Mouse (Mus musculus) G1E (cell line): ENCODE results near the gene Wdr25. TPM values are rescaled to one million over a fixed set of nuclear protein-coding genes. Genes with fewer than 3 reads are reported as not detected.

ENCODE experiments used
- ATAC-seq: 2 replicates; pipeline ENCODE4 v1.8.0; 2016; ENCODE audit warnings: mild to moderate bottlenecking; ENCODE audit not compliant: insufficient number of reproducible peaks, poor library complexity, low FRiP score, severe bottlenecking; ENCODE audit errors: extremely low read depth
- DNase-seq: peaks from one replicate; pipeline ENCODE4 v3.0.0; 2012; ENCODE audit warnings: low spot score
- H3K27me3 ChIP-seq: 2 replicates; pipeline ENCODE4 v1.6.1; 2012; ENCODE audit warnings: mild to moderate bottlenecking, low read length, inconsistent platforms; ENCODE audit not compliant: insufficient read depth
- H3K36me3 ChIP-seq: replicated peaks from 2 replicates; pipeline ENCODE3; 2012; ENCODE audit warnings: mild to moderate bottlenecking, inconsistent platforms
- H3K4me1 ChIP-seq: 2 replicates; pipeline ENCODE4 v1.6.1; 2012; ENCODE audit warnings: low read depth, low read length, inconsistent platforms, mixed read lengths; ENCODE audit not compliant: insufficient read depth
- H3K4me3 ChIP-seq: 2 replicates; pipeline ENCODE4 v1.5.1; 2012; ENCODE audit warnings: low read depth, mild to moderate bottlenecking, inconsistent platforms, low read length, moderate library complexity, mixed read lengths
- H3K9me3 ChIP-seq: replicated peaks from 2 replicates; pipeline ENCODE4 v1.6.1; 2012; ENCODE audit warnings: inconsistent platforms
- CTCF ChIP-seq: IDR thresholded peaks from 2 replicates; pipeline ENCODE4 v1.5.1; 2012; ENCODE audit warnings: low read depth, low read length, inconsistent platforms, mixed read lengths
- GATA1 ChIP-seq: IDR thresholded peaks from 2 replicates; pipeline ENCODE4 v1.6.1; 2012; ENCODE audit warnings: borderline replicate concordance, low read length, inconsistent platforms, mixed read lengths
- GATA2 ChIP-seq: IDR thresholded peaks from 2 replicates; pipeline ENCODE4 v1.6.1; 2012; ENCODE audit warnings: low read depth, low read length, inconsistent platforms, borderline replicate concordance
- POLR2AphosphoS5 ChIP-seq: IDR thresholded peaks from 2 replicates; pipeline ENCODE4 v1.6.1; 2012; ENCODE audit warnings: low read depth, low read length, inconsistent platforms; ENCODE audit not compliant: insufficient replicate concordance
- TAL1 ChIP-seq: conservative IDR thresholded peaks from 2 replicates; pipeline ENCODE4 v1.6.1; 2012; ENCODE audit warnings: low read depth, low read length, inconsistent platforms, mixed read lengths
- polyA plus RNA-seq: library from polyadenylated mRNA; stranded (reverse); fragments of >175 nt; gene quantifications from 2 replicates; pipeline ENCODE4 v1.2.3, GENCODE M21; 2012
- total RNA-seq, 2 experiments: library from RNA; stranded (forward) in 1 of 2; stranded (reverse) in 1 of 2; fragments of 200-1000 nt in 1 of 2; fragments of >200 nt in 1 of 2; fragmentation: Nextera tagmentation in 1 of 2; gene quantifications; 2 replicates each; pipeline ENCODE4 v1.2.3; 2014 to 2017

Wdr25 gene
- total and polyA plus RNA-seq, 3 experiments = 7.0 to 10.1 (median 7.9) TPM

GRCm38 (mm10) chr12:108985025-108985424, 91.6 kb downstream of the Wdr25 start:
- TF ChIP-seq GATA1 (no peak), TAL1 (no peak), CTCF (no peak), POLR2AphosphoS5 (no peak), GATA2 (no peak)

DNA sequence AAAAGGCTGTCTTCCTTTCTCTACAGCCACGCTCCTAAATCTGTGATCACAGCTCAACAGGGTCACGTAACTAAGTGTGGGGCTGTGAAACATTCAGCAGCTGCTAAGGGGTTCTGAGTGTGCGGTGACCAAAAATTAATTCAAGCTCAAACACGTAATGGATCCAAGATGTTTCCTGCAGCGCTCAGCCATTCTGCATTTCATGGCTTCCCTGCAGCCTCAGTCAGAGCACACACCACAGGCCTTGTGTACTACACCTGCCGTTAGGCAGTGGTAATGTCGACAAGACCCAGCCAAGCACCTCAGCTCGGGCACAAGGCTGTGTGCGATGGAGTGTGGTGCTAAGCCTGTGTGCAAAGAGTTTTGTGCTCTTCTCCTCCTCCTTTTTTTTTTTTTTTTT, 94.0 kb downstream of the Wdr25 start:
- TF ChIP-seq GATA2 (no peak), POLR2AphosphoS5 (no peak), CTCF (no peak), GATA1 (no peak), TAL1 (no peak)
- H3K27me3 ChIP-seq = no peaks in the 10 kb centered on the region
- H3K9me3 ChIP-seq = peaks cover 59% of the 10 kb centered on the region
- no peak for DNase-seq
- no peaks in the 10 kb centered on the region for H3K4me1 ChIP-seq
- ATAC-seq = no peak
- no peak overlapping the region for H3K4me3 ChIP-seq
- H3K36me3 ChIP-seq = no peaks in the 10 kb centered on the region

More at GRCm38 (mm10) chr12:108985025-108985424, 91.6 kb downstream of the Wdr25 start:
- no peaks in the 10 kb centered on the region for H3K4me1 ChIP-seq
- ATAC-seq (no peak), DNase-seq (no peak)
- peaks cover 68% of the 10 kb centered on the region for H3K9me3 ChIP-seq
- H3K27me3 ChIP-seq = no peaks in the 10 kb centered on the region
- H3K4me3 ChIP-seq = no peak overlapping the region
- H3K36me3 ChIP-seq = peaks cover 4% of the 10 kb centered on the region

- no peak for DNase-seq
- ATAC-seq = no peak
- no peaks in the 10 kb centered on the region for H3K4me1 ChIP-seq
- no peaks in the 10 kb centered on the region for H3K36me3 ChIP-seq
- TF ChIP-seq GATA2 (no peak), POLR2AphosphoS5 (no peak), TAL1 (no peak), CTCF (no peak), GATA1 (no peak)
- no peaks in the 10 kb centered on the region for H3K27me3 ChIP-seq
- H3K9me3 ChIP-seq = peaks cover 51% of the 10 kb centered on the region
- no peak overlapping the region for H3K4me3 ChIP-seq
Measured at GRCm38 (mm10) chr12:108990425-108990824, 97.0 kb downstream of the Wdr25 start.

DNA sequence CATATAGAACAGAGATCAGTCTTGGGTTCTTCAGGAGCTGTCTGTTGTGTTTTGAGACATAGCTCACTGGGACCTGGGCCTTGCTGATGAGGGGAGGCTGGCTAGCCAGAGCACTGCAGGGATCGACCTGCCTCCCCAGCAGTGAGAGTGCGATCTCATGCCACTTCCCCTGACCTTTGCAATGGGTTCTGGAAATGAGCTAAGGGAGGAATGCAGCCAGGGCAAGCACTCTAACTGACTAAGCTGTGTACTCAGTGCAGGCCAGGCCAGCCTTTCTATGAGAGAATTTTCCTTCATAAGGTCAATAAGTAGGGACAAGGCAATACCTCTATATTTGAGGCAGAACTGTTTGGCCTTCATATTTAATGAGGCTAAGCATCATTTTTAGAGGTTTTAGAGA, 99.6 kb downstream of the Wdr25 start:
- no peak for DNase-seq
- no peaks in the 10 kb centered on the region for H3K4me1 ChIP-seq
- ATAC-seq = no peak
- no peak overlapping the region for H3K4me3 ChIP-seq
- no peaks in the 10 kb centered on the region for H3K36me3 ChIP-seq
- no peaks in the 10 kb centered on the region for H3K27me3 ChIP-seq
- peaks cover 58% of the 10 kb centered on the region for H3K9me3 ChIP-seq
- no peak for TF ChIP-seq GATA2
- no peak for TF ChIP-seq CTCF
- TF ChIP-seq POLR2AphosphoS5 = no peak
- TF ChIP-seq TAL1 = no peak
- TF ChIP-seq GATA1 = no peak

- ATAC-seq = no peak
- Histone ChIP-seq H3K36me3 (no peaks in the 10 kb centered on the region), H3K9me3 (peaks cover 66% of the 10 kb centered on the region), H3K27me3 (no peaks in the 10 kb centered on the region), H3K4me3 (no peak overlapping the region), H3K4me1 (no peaks in the 10 kb centered on the region)
- DNase-seq = no peak
- TF ChIP-seq GATA2 = no peak
- no peak for TF ChIP-seq CTCF
- no peak for TF ChIP-seq GATA1
- TF ChIP-seq TAL1 = no peak
- no peak for TF ChIP-seq POLR2AphosphoS5
Measured at GRCm38 (mm10) chr12:108994436-108995031, 101.1 kb downstream of the Wdr25 start.

- no peaks in the 10 kb centered on the region for H3K4me1 ChIP-seq
- DNase-seq (no peak), ATAC-seq (no peak)
- no peak overlapping the region for H3K4me3 ChIP-seq
- no peak for TF ChIP-seq GATA2
- no peak for TF ChIP-seq TAL1
- TF ChIP-seq CTCF = no peak
- no peak for TF ChIP-seq POLR2AphosphoS5
- TF ChIP-seq GATA1 = no peak
- no peaks in the 10 kb centered on the region for H3K36me3 ChIP-seq
- peaks cover 64% of the 10 kb centered on the region for H3K9me3 ChIP-seq
- no peaks in the 10 kb centered on the region for H3K27me3 ChIP-seq
Measured at GRCm38 (mm10) chr12:108995976-108996636, 102.7 kb downstream of the Wdr25 start.
